Mouse (Mus musculus) CH12.LX (cell line): ENCODE results near the gene Fam19a5.

Experiments
- CTCF ChIP-seq, 2 experiments: IDR thresholded peaks in 1 of 2; conservative IDR thresholded peaks in 1 of 2; 2 replicates each; pipeline ENCODE4 v1.5.1; 2011 to 2012; ENCODE audit warnings: low read depth in 2 of 2, low read length in 2 of 2, improper control_type of control experiment in 1 of 2, inconsistent platforms in 1 of 2, mild to moderate bottlenecking in 1 of 2, moderate library complexity in 1 of 2
- E2F4 ChIP-seq: IDR thresholded peaks from 2 replicates; pipeline ENCODE4 v1.6.1; 2011; ENCODE audit warnings: low read depth, low read length, improper control_type of control experiment; ENCODE audit not compliant: insufficient replicate concordance
- EP300 ChIP-seq: IDR thresholded peaks from 2 replicates; pipeline ENCODE4 v1.6.1; 2011; ENCODE audit warnings: low read length, improper control_type of control experiment
- ETS1 ChIP-seq: conservative IDR thresholded peaks from 2 replicates; pipeline ENCODE4 v1.6.1; 2012; ENCODE audit warnings: low read depth, mild to moderate bottlenecking, inconsistent platforms, low read length, improper control_type of control experiment, moderate library complexity
- MXI1 ChIP-seq: IDR thresholded peaks from 2 replicates; pipeline ENCODE4 v1.6.1; 2011; ENCODE audit warnings: mild to moderate bottlenecking, low read depth, low read length, improper control_type of control experiment
- PAX5 ChIP-seq: IDR thresholded peaks from 2 replicates; pipeline ENCODE4 v1.6.1; 2012; ENCODE audit warnings: low read length, inconsistent platforms, mixed read lengths
- POLR2A ChIP-seq: IDR thresholded peaks from 2 replicates; pipeline ENCODE4 v1.6.1; 2011; ENCODE audit warnings: low read depth, mild to moderate bottlenecking, improper control_type of control experiment, low read length
- RCOR1 ChIP-seq: conservative IDR thresholded peaks from 2 replicates; pipeline ENCODE4 v1.6.1; 2012; ENCODE audit warnings: low read depth, mild to moderate bottlenecking, inconsistent platforms, low read length, improper control_type of control experiment
- SMC3 ChIP-seq: IDR thresholded peaks from 2 replicates; pipeline ENCODE4 v1.6.1; 2011; ENCODE audit warnings: low read depth, low read length, improper control_type of control experiment

- TF ChIP-seq SMC3 (no peak), E2F4 (no peak), CTCF (conservative IDR thresholded peaks at IDR 0.05 in 1 of 2, IDR thresholded peaks at IDR 0.05 in 1 of 2; ENCODE audit: low read depth in 2 of 2, low read length in 2 of 2) (no peak), RCOR1 (no peak), PAX5 (no peak), EP300 (no peak), POLR2A (no peak), MXI1 (no peak), ETS1 (no peak)
Measured at GRCm38 (mm10) chr15:87691958-87692357, 147.9 kb downstream of the Fam19a5 start.
